8 mouse cellular contexts compared by ENCODE assay signal in the genomic region with DNA sequence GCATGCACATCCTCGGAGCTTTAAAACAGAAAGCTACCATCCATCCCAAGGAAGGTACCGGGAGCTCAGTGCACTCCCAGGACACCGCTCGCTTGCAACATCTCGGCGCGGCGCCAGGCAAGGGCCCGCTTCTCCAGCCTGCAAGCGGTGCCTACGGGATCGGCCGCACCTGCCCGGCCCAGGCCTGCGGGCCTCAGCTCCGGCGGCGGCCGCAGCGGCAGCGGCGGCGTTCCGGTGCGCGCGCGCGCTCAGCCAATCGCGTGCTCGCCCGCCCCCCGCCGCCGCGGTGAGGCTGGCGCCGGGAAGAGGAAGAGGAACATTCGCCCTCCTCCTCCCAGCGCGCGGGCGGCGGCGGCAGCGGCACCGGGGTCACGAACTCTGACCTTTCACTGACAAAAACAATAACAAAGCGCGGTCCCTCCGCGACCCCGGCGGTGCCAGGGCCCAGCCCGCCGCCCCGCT. TPM values are rescaled to one million over a fixed set of nuclear protein-coding genes. Genes with fewer than 3 reads are reported as not detected.
DNase-seq lines count a peak whose midpoint lies in the region; ATAC-seq and TF ChIP-seq lines count a peak whose summit lies in the region.

A gene (plus strand): TSS at position 261 of the 462 bp plus-strand sequence.

- peak within 1 kb of the TSS; percentile 98 for H3K27ac ChIP-seq in embryonic facial prominence, embryonic 10.5 days (replicated peaks)
- peak within 1 kb of the TSS; percentile 100 for H3K27ac ChIP-seq in intestine, postnatal 0 days (ENCODE audit: low read depth, low read length)
- H3K27ac ChIP-seq in midbrain, embryonic 11.5 days (ENCODE audit: low read depth, low read length), result peak within 1 kb of the TSS; percentile 99

- H3K36me3 ChIP-seq in embryonic facial prominence, embryonic 10.5 days (replicated peaks), result no peaks in the 10 kb centered on the region
- H3K36me3 ChIP-seq in intestine, postnatal 0 days (ENCODE audit: control insufficient read depth, insufficient read depth), result no peaks in the 10 kb centered on the region
- H3K36me3 ChIP-seq in midbrain, embryonic 11.5 days (ENCODE audit: control insufficient read depth, insufficient read depth, low read length), result no peaks in the 10 kb centered on the region

- no peaks in the 10 kb centered on the region for H3K9me3 ChIP-seq in embryonic facial prominence, embryonic 10.5 days
- H3K9me3 ChIP-seq in intestine, postnatal 0 days (ENCODE audit: control insufficient read depth), result no peaks in the 10 kb centered on the region
- H3K9me3 ChIP-seq in midbrain, embryonic 11.5 days (ENCODE audit: control insufficient read depth, low read length), result no peaks in the 10 kb centered on the region

- peak; percentile 62 for ATAC-seq in intestine, postnatal 0 days
- ATAC-seq in midbrain, embryonic 11.5 days (ENCODE audit: low FRiP score), result peak; percentile 63

- H3K4me1 ChIP-seq in embryonic facial prominence, embryonic 10.5 days, result peaks cover 38% of the 10 kb centered on the region
- peaks cover 6% of the 10 kb centered on the region for H3K4me1 ChIP-seq in intestine, postnatal 0 days (replicated peaks; ENCODE audit: control insufficient read depth, insufficient read depth, low read length)
- H3K4me1 ChIP-seq in midbrain, embryonic 11.5 days (ENCODE audit: control insufficient read depth, insufficient read depth, low read length), result peaks cover 19% of the 10 kb centered on the region

- no peaks in the 10 kb centered on the region for H3K27me3 ChIP-seq in embryonic facial prominence, embryonic 10.5 days (replicated peaks; ENCODE audit: low read depth, poor library complexity, severe bottlenecking)
- no peaks in the 10 kb centered on the region for H3K27me3 ChIP-seq in intestine, postnatal 0 days (replicated peaks; ENCODE audit: control insufficient read depth, insufficient read depth, low read length)
- H3K27me3 ChIP-seq in midbrain, embryonic 11.5 days (ENCODE audit: control insufficient read depth, insufficient read depth, low read length), result no peaks in the 10 kb centered on the region

- H3K4me3 ChIP-seq in embryonic facial prominence, embryonic 10.5 days, result peak within 1 kb of the TSS; percentile 91
- H3K4me3 ChIP-seq in intestine, postnatal 0 days (ENCODE audit: low read depth, low read length), result peak within 1 kb of the TSS; percentile 93
- peak within 1 kb of the TSS; percentile 99 for H3K4me3 ChIP-seq in midbrain, embryonic 11.5 days (ENCODE audit: low read depth, low read length)

- peak within 1 kb of the TSS; percentile 100 for H3K9ac ChIP-seq in intestine, postnatal 0 days (ENCODE audit: low read depth, low read length)
- peak within 1 kb of the TSS; percentile 98 for H3K9ac ChIP-seq in midbrain, embryonic 11.5 days (ENCODE audit: low read length)

- H3K4me2 ChIP-seq in intestine, postnatal 0 days (replicated peaks; ENCODE audit: low read depth), result peak within 1 kb of the TSS; percentile 80
- peak within 1 kb of the TSS; percentile 74 for H3K4me2 ChIP-seq in midbrain, embryonic 11.5 days

- no peak for TF ChIP-seq CTCF in intestine, postnatal 0 days (IDR thresholded peaks at IDR 0.05; ENCODE audit: low read depth)

- peak; percentile 93 for DNase-seq in adrenal gland, postnatal 14 days
- DNase-seq in embryonic facial prominence, embryonic 10.5 days (ENCODE audit: low spot score), result peak; percentile 89
- DNase-seq in gonadal fat pad, adult 2 months (ENCODE audit: low read depth), result no peak
- DNase-seq in left cerebral cortex, postnatal 4 days, result peak; percentile 84
- DNase-seq in midbrain, embryonic 11.5 days (ENCODE audit: low spot score, missing footprints), result peak; percentile 97
- DNase-seq in right cerebral cortex, postnatal 4 days, result peak; percentile 89
- peak; percentile 85 for DNase-seq in yolk sac, embryonic 10.5 days (ENCODE audit: low spot score)

- under 1% methylated on average over 58 of the region's 58 CpGs for WGBS in embryonic facial prominence, embryonic 10.5 days
- under 1% methylated on average over 55 of the region's 58 CpGs for WGBS in intestine, postnatal 0 days
- under 1% methylated on average over 45 of the region's 58 CpGs for WGBS in midbrain, embryonic 11.5 days

- intact Hi-C loops in left cerebral cortex, postnatal 4 days (cut with DNase I), result no loop called here

RNA-seq across cellular contexts. Expression of the gene that starts here (rescaled TPM):
- total RNA-seq in adrenal gland, postnatal 14 days (2021), result 35.9 and 42.7 TPM in 2 replicates
- polyA plus RNA-seq in embryonic facial prominence, embryonic 10.5 days (2016; fragmentation: Nextera tagmentation; extraction: Ambion mirVana), result 22.5 and 23.0 TPM in 2 replicates
- 17.2 and 18.8 TPM in 2 replicates for polyA plus RNA-seq in gonadal fat pad, adult 2 months (2012; rRNA removed)
- 8.1 and 9.6 TPM in 2 replicates for polyA plus RNA-seq in intestine, postnatal 0 days (2015; fragmentation: Nextera tagmentation; extraction: Ambion mirVana)
- total RNA-seq in left cerebral cortex, postnatal 4 days (2021), result 100 to 1,000 TPM in 1 of 2 experiments, 10 to 100 TPM in 1; 95.9 to 100 TPM
- polyA plus RNA-seq in midbrain, embryonic 11.5 days (2014; fragmentation: Nextera tagmentation; extraction: Ambion mirVana), result 20.0 and 20.4 TPM in 2 replicates
